Mouse (Mus musculus): ENCODE data around the gene Bbs9. TPM values are rescaled to one million over a fixed set of nuclear protein-coding genes. Genes with fewer than 3 reads are reported as not detected.

Bbs9 gene
- polyA plus RNA-seq, 1 experiment from 2014 or later, result 15.5 TPM

DNA sequence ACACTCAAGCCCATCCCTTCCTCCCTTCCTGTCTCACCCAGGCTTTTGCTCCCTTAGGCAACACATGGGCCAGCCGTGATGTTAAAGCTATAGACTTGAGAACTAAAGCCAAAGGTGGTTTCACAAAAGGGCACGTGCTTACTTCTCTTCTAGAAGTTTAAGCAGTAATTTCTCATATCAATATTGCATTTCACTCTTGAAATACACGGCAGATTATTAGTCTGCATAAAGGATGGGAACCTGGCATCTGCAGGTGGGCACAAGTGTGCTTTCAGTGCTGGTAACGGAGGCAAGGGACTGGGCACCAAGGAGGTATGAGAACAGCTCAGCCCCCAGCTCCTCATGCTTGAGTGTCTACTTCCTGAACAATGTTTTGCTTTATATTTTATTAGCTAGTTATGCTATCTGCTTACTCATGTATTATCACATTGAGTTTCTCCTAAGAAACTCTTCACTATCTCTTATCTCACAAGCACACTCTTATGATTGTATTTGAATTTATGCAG, 334.2 kb downstream of the Bbs9 start:
- H3K4me3 ChIP-seq (ENCODE audit: inconsistent target), result no peak overlapping the region
- 89% methylated on average over 4 of the region's 4 CpGs for WGBS (ENCODE audit: missing documents)
- H3K27ac ChIP-seq, result no peak overlapping the region
- H3K79me2 ChIP-seq (ENCODE audit: inconsistent target), result no peaks in the 10 kb centered on the region
- no peaks in the 10 kb centered on the region for H3K36me3 ChIP-seq (ENCODE audit: inconsistent target)

DNA sequence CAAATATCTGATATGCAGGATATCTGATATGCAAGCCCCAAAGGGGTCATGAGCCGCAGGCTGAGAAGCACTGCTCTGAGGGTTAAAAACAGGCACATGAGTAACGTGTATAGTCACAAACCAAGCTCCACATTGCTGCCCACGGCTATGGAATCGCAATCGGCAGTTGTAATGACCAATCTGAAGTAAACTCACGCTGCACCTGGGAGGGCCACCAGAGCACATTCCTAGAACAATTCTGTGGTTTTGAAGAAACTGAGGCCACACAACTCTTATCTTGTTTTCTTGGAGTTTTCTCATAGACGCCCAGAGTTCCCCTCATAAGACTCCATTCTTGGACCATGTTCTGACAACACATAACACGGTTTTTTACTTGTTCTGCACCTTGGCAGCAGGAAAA, 334.9 kb downstream of the Bbs9 start:
- 93% methylated on average over 8 of the region's 8 CpGs for WGBS (ENCODE audit: missing documents)
- Histone ChIP-seq H3K36me3 (ENCODE audit: inconsistent target) (no peaks in the 10 kb centered on the region), H3K79me2 (ENCODE audit: inconsistent target) (no peaks in the 10 kb centered on the region), H3K4me3 (ENCODE audit: inconsistent target) (no peak overlapping the region), H3K27ac (no peak overlapping the region)

GRCm38 (mm10) chr9:22811931-22812330, 336.4 kb downstream of the Bbs9 start:
- Histone ChIP-seq H3K79me2 (ENCODE audit: inconsistent target) (no peaks in the 10 kb centered on the region), H3K36me3 (ENCODE audit: inconsistent target) (no peaks in the 10 kb centered on the region), H3K4me3 (ENCODE audit: inconsistent target) (no peak overlapping the region), H3K27ac (no peak overlapping the region)
- 95% methylated on average over 2 of the region's 2 CpGs for WGBS (ENCODE audit: missing documents)

DNA sequence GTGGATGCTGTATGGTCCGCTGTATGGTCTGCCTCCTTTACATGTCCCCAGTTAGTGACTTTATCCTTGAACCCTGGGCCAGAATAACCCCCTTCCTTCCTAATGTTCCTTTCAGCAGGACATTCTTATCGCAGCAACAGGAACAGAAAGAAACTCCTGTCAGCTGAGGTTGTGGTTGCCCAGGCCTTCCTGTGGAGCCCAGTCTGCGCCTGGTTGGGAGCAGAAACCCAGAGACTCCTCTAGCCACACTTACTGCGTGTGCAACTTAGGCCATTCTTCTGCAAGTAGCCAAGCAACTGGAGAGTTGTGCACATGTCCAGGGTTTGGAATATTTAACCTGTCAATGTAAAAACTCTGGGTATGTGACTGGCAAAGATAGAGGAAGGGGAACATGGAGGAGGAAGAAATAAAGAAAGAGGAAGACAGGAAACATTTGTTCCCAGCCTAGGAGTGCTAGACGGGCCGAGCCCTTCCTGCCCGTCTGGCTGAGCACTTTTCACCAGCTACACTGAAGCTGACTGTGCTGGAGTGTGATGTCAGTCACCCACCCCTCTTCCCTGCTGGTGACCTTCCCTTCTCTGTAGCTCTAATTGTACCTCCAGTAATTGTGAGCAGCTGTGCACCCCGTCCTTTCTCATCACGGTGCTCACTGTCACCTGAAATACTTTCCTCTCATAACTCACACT, 339.0 kb downstream of the Bbs9 start:
- Histone ChIP-seq H3K4me3 (ENCODE audit: inconsistent target) (no peak overlapping the region), H3K36me3 (ENCODE audit: inconsistent target) (no peaks in the 10 kb centered on the region), H3K79me2 (ENCODE audit: inconsistent target) (no peaks in the 10 kb centered on the region), H3K27ac (no peak overlapping the region)
- 18% methylated on average over 9 of the region's 9 CpGs for WGBS (ENCODE audit: missing documents)

GRCm38 (mm10) chr9:22815093-22815458, 339.6 kb downstream of the Bbs9 start:
- WGBS (ENCODE audit: missing documents), result 33% methylated on average over 7 of the region's 7 CpGs
- no peaks in the 10 kb centered on the region for H3K79me2 ChIP-seq (ENCODE audit: inconsistent target)
- H3K36me3 ChIP-seq (ENCODE audit: inconsistent target), result no peaks in the 10 kb centered on the region
- no peak overlapping the region for H3K27ac ChIP-seq
- H3K4me3 ChIP-seq (ENCODE audit: inconsistent target), result no peak overlapping the region

- H3K36me3 ChIP-seq (ENCODE audit: inconsistent target), result no peaks in the 10 kb centered on the region
- no peak overlapping the region for H3K27ac ChIP-seq
- H3K4me3 ChIP-seq (ENCODE audit: inconsistent target), result no peak overlapping the region
- no peaks in the 10 kb centered on the region for H3K79me2 ChIP-seq (ENCODE audit: inconsistent target)
- WGBS (ENCODE audit: missing documents), result 87% methylated on average over 6 of the region's 6 CpGs
These were observed 344.0 kb downstream of the Bbs9 start for GRCm38 (mm10) chr9:22819539-22819938.

DNA sequence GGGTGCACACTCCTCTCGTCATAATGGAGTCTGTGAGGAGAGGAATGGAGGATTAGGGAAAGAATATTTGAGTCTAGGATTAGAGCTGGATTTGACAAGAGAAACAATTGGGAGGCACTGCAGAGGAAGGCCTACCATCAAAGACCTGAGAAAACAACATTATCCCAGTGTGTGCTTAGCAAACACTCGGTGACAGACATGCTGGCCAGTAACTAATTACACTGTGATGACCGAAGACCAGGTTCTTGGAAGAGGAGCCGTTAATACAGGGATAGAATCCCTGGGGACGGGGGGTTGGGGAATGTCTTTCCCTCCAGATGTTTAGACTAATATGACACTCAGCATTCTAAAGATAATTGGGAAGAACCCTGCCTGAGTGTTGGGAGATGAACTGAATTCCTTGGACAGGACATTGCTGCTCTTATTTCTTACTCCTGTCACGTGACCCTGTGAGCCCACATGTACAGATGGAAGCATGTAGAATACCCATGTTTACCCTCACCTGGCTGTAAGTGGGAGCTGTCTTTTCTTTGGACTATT, 345.2 kb downstream of the Bbs9 start:
- WGBS (ENCODE audit: missing documents), result 95% methylated on average over 6 of the region's 6 CpGs
- H3K4me3 ChIP-seq (ENCODE audit: inconsistent target), result no peak overlapping the region
- H3K36me3 ChIP-seq (ENCODE audit: inconsistent target), result no peaks in the 10 kb centered on the region
- no peaks in the 10 kb centered on the region for H3K79me2 ChIP-seq (ENCODE audit: inconsistent target)
- H3K27ac ChIP-seq, result no peak overlapping the region

DNA sequence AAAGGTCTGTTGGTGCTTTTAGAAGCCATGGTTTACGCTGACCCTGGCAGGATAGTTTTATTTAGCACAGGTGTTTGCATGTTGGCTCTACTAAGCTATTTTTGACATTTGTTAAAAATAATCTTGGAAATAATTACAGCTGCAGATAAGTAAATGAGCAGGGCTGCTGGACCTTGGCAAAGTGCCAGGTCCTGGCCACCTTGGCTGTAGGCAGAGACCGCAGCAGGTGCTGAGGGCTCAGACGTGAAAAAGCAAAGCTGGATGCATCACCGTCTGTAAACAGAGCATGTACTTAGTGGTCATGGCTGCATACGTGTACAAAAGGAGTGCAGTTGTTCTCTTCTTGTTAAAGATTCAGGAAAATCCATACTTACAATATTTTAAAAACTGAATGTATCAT, 347.3 kb downstream of the Bbs9 start:
- H3K27ac ChIP-seq, result no peak overlapping the region
- H3K4me3 ChIP-seq (ENCODE audit: inconsistent target), result no peak overlapping the region
- no peaks in the 10 kb centered on the region for H3K79me2 ChIP-seq (ENCODE audit: inconsistent target)
- no peaks in the 10 kb centered on the region for H3K36me3 ChIP-seq (ENCODE audit: inconsistent target)
- WGBS (ENCODE audit: missing documents), result 94% methylated on average over 5 of the region's 5 CpGs

DNA sequence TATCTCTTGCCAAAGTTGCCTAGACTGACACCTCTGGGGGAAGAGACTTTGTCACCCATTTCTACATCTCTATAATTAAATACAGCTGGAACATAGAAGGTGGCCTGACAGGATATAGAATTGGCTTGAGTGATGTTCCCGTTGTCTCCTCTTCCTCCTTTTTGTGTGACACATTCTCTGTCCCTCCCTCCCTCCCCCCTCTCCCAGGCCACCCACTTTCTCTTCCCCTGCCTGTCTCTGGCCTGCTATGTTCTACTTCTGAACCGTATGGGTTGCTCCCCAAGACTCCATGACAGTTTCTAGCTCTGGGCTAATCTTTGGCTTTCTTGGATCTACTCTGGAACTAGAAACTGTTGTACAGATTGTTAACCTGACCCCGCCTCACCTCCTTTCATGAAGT, 348.3 kb downstream of the Bbs9 start:
- Histone ChIP-seq H3K27ac (no peak overlapping the region), H3K4me3 (ENCODE audit: inconsistent target) (no peak overlapping the region), H3K36me3 (ENCODE audit: inconsistent target) (no peaks in the 10 kb centered on the region), H3K79me2 (ENCODE audit: inconsistent target) (no peaks in the 10 kb centered on the region)
- 50% methylated on average over 2 of the region's 3 CpGs for WGBS (ENCODE audit: missing documents)

DNA sequence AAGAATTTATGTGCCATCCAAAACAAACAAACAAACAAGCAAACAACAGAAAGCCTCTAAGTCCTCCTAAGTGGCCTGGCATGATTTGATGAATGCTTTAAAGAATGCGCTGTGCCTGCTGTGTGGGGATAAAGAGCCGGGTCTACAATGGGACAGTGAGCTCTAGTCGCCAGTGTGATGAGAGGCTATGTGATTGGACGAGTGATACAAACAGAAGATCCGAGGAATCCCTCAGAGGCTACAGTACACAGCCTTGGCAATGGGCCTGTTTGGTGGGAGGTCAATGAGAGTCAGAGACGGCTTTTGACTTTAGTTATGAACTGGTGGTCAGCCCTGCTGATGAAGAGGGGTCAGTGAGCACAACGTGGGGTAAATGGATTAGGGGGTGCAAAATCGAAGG, 349.4 kb downstream of the Bbs9 start:
- 95% methylated on average over 7 of the region's 8 CpGs for WGBS (ENCODE audit: missing documents)
- H3K36me3 ChIP-seq (ENCODE audit: inconsistent target), result no peaks in the 10 kb centered on the region
- no peak overlapping the region for H3K27ac ChIP-seq
- H3K79me2 ChIP-seq (ENCODE audit: inconsistent target), result no peaks in the 10 kb centered on the region
- H3K4me3 ChIP-seq (ENCODE audit: inconsistent target), result no peak overlapping the region

DNA sequence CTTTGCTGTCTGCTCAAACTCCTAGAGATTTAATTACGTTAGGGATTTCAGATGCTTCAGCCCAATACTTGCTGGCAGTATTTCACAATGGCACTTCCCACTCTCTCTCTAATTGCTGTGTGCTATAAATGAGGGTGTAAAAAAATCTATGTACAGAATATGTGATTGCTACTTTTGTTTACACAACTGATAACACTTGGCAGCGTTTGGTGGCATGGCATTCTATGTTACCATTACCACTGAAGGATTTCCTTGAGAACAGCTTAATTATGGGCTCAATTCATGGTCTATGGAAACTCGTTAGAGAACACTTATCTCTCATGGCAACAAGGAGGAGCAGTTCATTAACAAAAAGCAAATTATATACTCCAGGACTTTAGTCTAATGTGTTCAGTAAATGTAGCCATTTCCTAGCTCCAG, 351.1 kb downstream of the Bbs9 start:
- Histone ChIP-seq H3K27ac (no peak overlapping the region), H3K36me3 (ENCODE audit: inconsistent target) (no peaks in the 10 kb centered on the region), H3K79me2 (ENCODE audit: inconsistent target) (no peaks in the 10 kb centered on the region), H3K4me3 (ENCODE audit: inconsistent target) (no peak overlapping the region)
- 90% methylated on average over 3 of the region's 3 CpGs for WGBS (ENCODE audit: missing documents)

- WGBS (ENCODE audit: missing documents), result 82% methylated on average over 2 of the region's 2 CpGs
- Histone ChIP-seq H3K79me2 (ENCODE audit: inconsistent target) (no peaks in the 10 kb centered on the region), H3K27ac (no peak overlapping the region), H3K36me3 (ENCODE audit: inconsistent target) (no peaks in the 10 kb centered on the region), H3K4me3 (ENCODE audit: inconsistent target) (no peak overlapping the region)
These were observed 351.8 kb downstream of the Bbs9 start for GRCm38 (mm10) chr9:22827176-22827770.

GRCm38 (mm10) chr9:22829212-22829960, 353.9 kb downstream of the Bbs9 start:
- Histone ChIP-seq H3K27ac (no peak overlapping the region), H3K36me3 (ENCODE audit: inconsistent target) (no peaks in the 10 kb centered on the region), H3K4me3 (ENCODE audit: inconsistent target) (no peak overlapping the region), H3K79me2 (ENCODE audit: inconsistent target) (no peaks in the 10 kb centered on the region)
- WGBS (ENCODE audit: missing documents), result 89% methylated on average over 20 of the region's 21 CpGs

DNA sequence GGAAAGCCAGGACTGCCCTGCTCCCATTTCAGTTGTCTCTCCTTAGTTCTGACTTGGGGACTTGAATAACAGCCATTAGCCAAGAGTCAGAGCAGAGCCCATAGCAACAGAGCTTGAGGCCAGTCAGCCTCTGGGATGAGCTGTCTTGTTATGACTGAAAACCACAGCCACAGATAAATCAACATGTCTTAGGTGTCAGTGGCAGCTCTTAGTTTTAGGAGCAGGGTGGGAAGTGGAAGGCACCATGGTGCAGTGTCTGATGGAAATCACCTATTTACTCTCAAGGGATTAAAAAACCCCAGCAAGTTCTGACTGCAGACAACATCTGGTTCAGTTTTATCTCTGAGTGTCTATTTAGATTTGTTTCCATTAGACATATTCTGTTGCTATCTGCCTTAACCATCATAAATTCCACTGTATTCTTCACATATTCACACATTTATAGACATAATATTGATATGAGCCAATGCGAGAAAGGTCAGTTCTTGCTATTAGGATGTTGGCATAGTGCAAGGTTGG, 359.5 kb downstream of the Bbs9 start:
- WGBS (ENCODE audit: missing documents), result 90% methylated on average over 1 of the region's 1 CpGs
- Histone ChIP-seq H3K36me3 (ENCODE audit: inconsistent target) (no peaks in the 10 kb centered on the region), H3K4me3 (ENCODE audit: inconsistent target) (no peak overlapping the region)

DNA sequence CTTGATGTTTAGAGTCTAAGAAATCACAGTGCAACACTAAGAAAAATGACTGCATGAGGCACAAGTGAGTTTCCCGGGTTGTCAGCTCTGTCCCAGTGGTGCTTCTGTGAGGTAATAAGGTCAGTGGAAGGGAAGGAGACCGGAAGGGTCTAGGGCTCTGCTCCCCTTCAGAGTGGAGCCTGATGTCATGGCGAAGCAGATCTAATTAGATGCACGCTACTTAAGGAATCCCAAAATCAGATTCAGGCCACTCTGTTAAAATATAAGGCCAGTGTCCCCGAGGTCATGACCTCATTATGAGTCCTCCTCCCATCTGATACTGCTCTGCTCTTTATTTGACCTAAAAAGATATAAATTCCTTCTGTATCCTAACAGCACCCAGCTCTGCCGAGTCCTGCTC, 361.5 kb downstream of the Bbs9 start:
- Histone ChIP-seq H3K4me3 (ENCODE audit: inconsistent target) (no peak overlapping the region), H3K79me2 (ENCODE audit: inconsistent target) (no peaks in the 10 kb centered on the region), H3K27ac (no peak overlapping the region), H3K36me3 (ENCODE audit: inconsistent target) (no peaks in the 10 kb centered on the region)
- 93% methylated on average over 6 of the region's 6 CpGs for WGBS (ENCODE audit: missing documents)

More for the DNA sequence above, 359.5 kb downstream of the Bbs9 start:
- Histone ChIP-seq H3K27ac (no peak overlapping the region), H3K79me2 (ENCODE audit: inconsistent target) (no peaks in the 10 kb centered on the region)

Measured in macrophage (primary cell).